Mouse (Mus musculus) heart, embryonic 13.5 days (tissue): ENCODE measurements around the gene Hk2. TPM values are rescaled to one million over a fixed set of nuclear protein-coding genes. Genes with fewer than 3 reads are reported as not detected.
"Not testable (repeated sequence)": the region's sequence is repeated elsewhere in the genome, so short reads cannot be mapped to it uniquely, and the experiment has no call there.

Experiments
- ATAC-seq: fragments of 200-750 bp; cut with Nextera tagmentation; 2 replicates; pipeline ENCODE4 v1.8.0; 2017; ENCODE audit warnings: moderate TSS enrichment; ENCODE audit not compliant: insufficient number of reproducible peaks, low FRiP score, low TSS enrichment; ENCODE audit errors: extremely low read depth
- H3K27ac ChIP-seq: fragments of 300-500 bp; sonication (generic); replicated peaks from 2 replicates; pipeline ENCODE4 v1.5.1; 2015; ENCODE audit warnings: moderate library complexity, mild to moderate bottlenecking, inconsistent platforms
- H3K27me3 ChIP-seq: fragments of 300-500 bp; sonication (generic); replicated peaks from 2 replicates; pipeline ENCODE4 v1.6.1; 2015; ENCODE audit warnings: mild to moderate bottlenecking, inconsistent platforms
- H3K36me3 ChIP-seq: fragments of 300-500 bp; sonication (generic); 2 replicates; pipeline ENCODE4 v1.6.1; 2015; ENCODE audit warnings: mild to moderate bottlenecking, inconsistent platforms
- H3K4me1 ChIP-seq: fragments of 300-500 bp; sonication (generic); 2 replicates; pipeline ENCODE4 v1.6.1; 2015; ENCODE audit warnings: inconsistent platforms
- H3K4me2 ChIP-seq: fragments of 300-500 bp; sonication (generic); 2 replicates; pipeline ENCODE4 v1.6.1; 2015; ENCODE audit warnings: inconsistent platforms, mild to moderate bottlenecking, moderate library complexity
- H3K4me3 ChIP-seq: fragments of 300-500 bp; sonication (generic); 2 replicates; pipeline ENCODE4 v1.5.1; 2015; ENCODE audit warnings: moderate library complexity, mild to moderate bottlenecking, inconsistent platforms
- H3K9ac ChIP-seq: fragments of 300-500 bp; sonication (generic); 2 replicates; pipeline ENCODE4 v1.6.1; 2015; ENCODE audit warnings: inconsistent platforms, mild to moderate bottlenecking, moderate library complexity
- H3K9me3 ChIP-seq: fragments of 300-500 bp; sonication (generic); 2 replicates; pipeline ENCODE4 v1.6.1; 2016; ENCODE audit warnings: inconsistent platforms
- WGBS: fragments of 180-500 bp; shearing (Covaris S2); methylation state at CpG from one replicate; pipeline ENCODE4 v1.1.7; 2015; ENCODE audit warnings: mixed read lengths; 5-methylcytosine and 5-hydroxymethylcytosine counted together
- polyA plus RNA-seq: library from polyadenylated mRNA; unstranded; fragments of >200 nt; fragmentation: Nextera tagmentation; extraction: Ambion mirVana; gene quantifications from 2 replicates; pipeline ENCODE4 v1.2.1, GENCODE M21; 2015

Hk2 gene
- polyA plus RNA-seq, 1 experiment from 2014 or later = 28.9 TPM

GRCm38 (mm10) chr6:82684136-82684535, 90.1 kb downstream of the Hk2 start:
- Histone ChIP-seq H3K9ac (no peak overlapping the region), H3K9me3 (no peaks in the 10 kb centered on the region), H3K4me3 (no peak overlapping the region), H3K36me3 (no peaks in the 10 kb centered on the region), H3K4me2 (no peak overlapping the region), H3K27ac (no peak overlapping the region), H3K4me1 (peaks cover 4% of the 10 kb centered on the region; the same call in 1 of the 2 replicates), H3K27me3 (no peaks in the 10 kb centered on the region)
- ATAC-seq = no peak

- not testable (repeated sequence) for H3K27ac ChIP-seq, H3K4me3 ChIP-seq, H3K27me3 ChIP-seq, H3K9ac ChIP-seq, H3K4me1 ChIP-seq, H3K4me2 ChIP-seq, H3K9me3 ChIP-seq, H3K36me3 ChIP-seq, ATAC-seq
- WGBS = 66% methylated on average over 2 of the region's 2 CpGs
Observed at GRCm38 (mm10) chr6:82679286-82679685, 95.0 kb downstream of the Hk2 start.

GRCm38 (mm10) chr6:82677629-82678028, 96.6 kb downstream of the Hk2 start:
- not testable (repeated sequence) for ATAC-seq, H3K27ac ChIP-seq, H3K27me3 ChIP-seq, H3K4me1 ChIP-seq, H3K9ac ChIP-seq, H3K4me3 ChIP-seq, H3K36me3 ChIP-seq, H3K9me3 ChIP-seq, H3K4me2 ChIP-seq
- WGBS = 60% methylated on average over 3 of the region's 3 CpGs

Other genes with a start within 250 kb of the Hk2 start
- 82.5 and 97.5 TPM in 2 replicates for gene Pole4, start 69.1 kb downstream of the Hk2 start, polyA plus RNA-seq
- gene Sema4f, start 165.3 kb upstream of the Hk2 start, polyA plus RNA-seq = 0.52 and 0.78 TPM in 2 replicates
- 1.5 and 1.7 TPM in 2 replicates for gene M1ap, start 172.4 kb upstream of the Hk2 start, polyA plus RNA-seq